Mouse (Mus musculus) stomach, postnatal 0 days (tissue): ENCODE measurements around the gene Myef2.

Experiments used
- CTCF ChIP-seq: IDR thresholded peaks from 2 replicates; pipeline ENCODE4 v1.5.1; 2016; ENCODE audit warnings: antibody characterized with exemption, low read depth, mild to moderate bottlenecking, moderate library complexity
- EP300 ChIP-seq: optimal IDR thresholded peaks from 2 replicates; pipeline ENCODE3; 2016; ENCODE audit warnings: antibody characterized with exemption

DNA sequence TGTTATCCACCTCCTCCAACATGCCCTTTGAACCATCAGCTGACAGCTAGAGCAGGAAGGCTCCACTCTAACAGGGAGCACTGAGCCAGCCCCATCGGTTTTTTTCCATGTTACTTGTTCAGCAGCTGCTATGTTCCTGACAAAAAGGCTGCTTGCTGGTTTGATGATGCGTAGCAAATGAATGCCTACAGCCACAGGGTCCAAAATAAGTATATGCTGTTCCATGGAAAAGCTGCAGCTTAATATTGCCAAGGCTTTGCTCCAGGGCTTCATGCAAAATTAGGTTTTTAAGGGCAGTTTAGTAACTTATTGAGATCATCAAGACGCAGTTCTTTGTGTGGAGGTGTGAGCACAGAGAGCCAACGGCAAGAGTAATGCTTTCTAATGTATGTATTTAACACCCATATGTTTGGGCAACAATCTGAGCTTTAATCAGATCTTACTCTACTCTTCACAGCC lies 38.6 kb upstream of the Myef2 start:
- TF ChIP-seq EP300, result no peak
- no peak for TF ChIP-seq CTCF
